Mouse (Mus musculus) lung, postnatal 0 days (tissue): ENCODE results near the gene Gm45233.

ENCODE experiments used
- CTCF ChIP-seq: IDR thresholded peaks from 2 replicates; pipeline ENCODE4 v1.5.1; 2016; ENCODE audit warnings: antibody characterized with exemption, mild to moderate bottlenecking
- EP300 ChIP-seq: IDR thresholded peaks from 2 replicates; pipeline ENCODE4 v1.6.1; 2016; ENCODE audit warnings: antibody characterized with exemption, mild to moderate bottlenecking, control low read depth

- TF ChIP-seq EP300 (no peak), CTCF (no peak)
Observed at GRCm38 (mm10) chr7:43488646-43489045, 44.7 kb downstream of the Gm45233 start.
